3 mouse cellular contexts compared by ENCODE assay signal in the genomic region with DNA sequence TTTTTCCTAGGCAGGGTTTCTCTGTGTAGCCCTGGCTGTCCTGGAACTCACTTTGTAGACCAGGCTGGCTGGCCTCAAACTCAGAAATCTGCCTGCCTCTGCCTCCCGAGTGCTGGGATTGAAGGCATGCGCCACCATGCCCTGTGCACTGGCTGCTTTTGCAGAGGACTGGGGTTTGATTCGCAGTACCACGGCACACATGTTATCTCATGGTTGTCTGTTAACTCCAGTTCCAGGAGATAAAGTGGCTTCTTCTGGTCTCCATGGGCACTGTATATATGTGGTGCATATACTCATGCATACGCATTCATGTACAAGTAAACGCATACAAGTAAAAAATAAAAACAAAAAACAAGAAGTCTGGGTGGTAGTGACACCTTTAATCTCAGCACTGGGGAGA. TPM values are rescaled to one million over a fixed set of nuclear protein-coding genes. Genes with fewer than 3 reads are reported as not detected.
DNase-seq lines count a peak whose midpoint lies in the region; ATAC-seq and TF ChIP-seq lines count a peak whose summit lies in the region.
"Not testable (repeated sequence)": the region's sequence is repeated elsewhere in the genome, so short reads cannot be mapped to it uniquely, and the experiment has no call there.

No protein-coding gene starts in this region.

- DNase-seq in heart, adult 11 months, result peak; percentile 64
- peak; percentile 75 for DNase-seq in midbrain, embryonic 11.5 days (ENCODE audit: low spot score, missing footprints)

- H3K27ac ChIP-seq in bone marrow macrophage, adult 2 months (ENCODE audit: insufficient read depth, low read depth, low read length), result peak overlapping the region; percentile 56
- H3K27ac ChIP-seq in midbrain, embryonic 11.5 days (ENCODE audit: low read depth, low read length), result not testable (repeated sequence)

- not testable (repeated sequence) for TF ChIP-seq CTCF in bone marrow macrophage, adult 2 months (IDR thresholded peaks at IDR 0.05; ENCODE audit: low read depth, low read length)

- H3K27me3 ChIP-seq in midbrain, embryonic 11.5 days (ENCODE audit: control insufficient read depth, insufficient read depth, low read length), result not testable (repeated sequence)

- not testable (repeated sequence) for H3K9me3 ChIP-seq in midbrain, embryonic 11.5 days (ENCODE audit: control insufficient read depth, low read length)

- not testable (repeated sequence) for H3K4me2 ChIP-seq in midbrain, embryonic 11.5 days

- not testable (repeated sequence) for ATAC-seq in midbrain, embryonic 11.5 days (ENCODE audit: low FRiP score)

- H3K4me3 ChIP-seq in bone marrow macrophage, adult 2 months (ENCODE audit: insufficient read depth, low read length); midbrain, embryonic 11.5 days (ENCODE audit: low read depth, low read length): not testable (repeated sequence)

- not testable (repeated sequence) for H3K9ac ChIP-seq in midbrain, embryonic 11.5 days (ENCODE audit: low read length)

- peaks cover 35% of the 10 kb centered on the region for H3K4me1 ChIP-seq in bone marrow macrophage, adult 2 months (ENCODE audit: control insufficient read depth, insufficient read depth, low read length)
- peaks cover 27% of the 10 kb centered on the region for H3K4me1 ChIP-seq in midbrain, embryonic 11.5 days (ENCODE audit: control insufficient read depth, insufficient read depth, low read length)

- WGBS in midbrain, embryonic 11.5 days, result 95% methylated on average over 6 of the region's 6 CpGs

- not testable (repeated sequence) for TF ChIP-seq POLR2A in bone marrow macrophage, adult 2 months (IDR thresholded peaks at IDR 0.05; ENCODE audit: borderline replicate concordance, low read depth, low read length)

- not testable (repeated sequence) for H3K36me3 ChIP-seq in midbrain, embryonic 11.5 days (ENCODE audit: control insufficient read depth, insufficient read depth, low read length)

RNA-seq across cellular contexts. Expression of gene Hspa8, which starts 14.0 kb away (rescaled TPM):
- 1,438 and 1,604 TPM in 2 replicates for polyA plus RNA-seq in bone marrow macrophage, adult 2 months (2012; ENCODE audit: insufficient read depth, insufficient read length, missing spikeins)
- polyA plus RNA-seq in midbrain, embryonic 11.5 days (2014; fragmentation: Nextera tagmentation; extraction: Ambion mirVana), result 3,704 and 3,886 TPM in 2 replicates
